Mouse (Mus musculus): ENCODE data around the gene Tmc1.

DNA sequence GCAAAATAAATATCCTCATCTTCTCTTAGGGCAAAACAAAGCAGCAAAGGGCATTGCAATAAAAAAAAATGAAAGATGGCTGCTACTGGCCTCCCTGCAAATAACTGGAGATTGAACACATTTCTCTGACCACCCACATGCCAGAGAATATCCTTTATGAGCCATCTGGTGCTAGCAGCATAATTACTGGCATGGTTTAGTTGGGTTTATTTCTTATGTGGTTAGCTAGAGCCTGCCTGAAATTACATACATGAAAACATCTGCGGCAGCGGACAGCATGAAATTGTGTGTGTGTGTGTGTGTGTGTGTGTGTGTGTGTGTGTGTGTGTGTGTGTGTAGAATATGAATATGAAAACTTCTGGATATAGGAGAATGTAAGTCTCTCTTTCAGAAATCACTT lies 161.2 kb downstream of the Tmc1 start:
- TF ChIP-seq CTCF (IDR thresholded peaks at IDR 0.05; ENCODE audit: borderline replicate concordance, insufficient read depth, low read length) (no peak), POLR2A (IDR thresholded peaks at IDR 0.05; ENCODE audit: low read depth, low read length) (no peak)
